Mouse (Mus musculus) forebrain, postnatal 0 days (tissue): ENCODE measurements around the gene Pnmal2. TPM values are rescaled to one million over a fixed set of nuclear protein-coding genes. Genes with fewer than 3 reads are reported as not detected.

Experiments used
- ATAC-seq: fragments of 200-750 bp; cut with Nextera tagmentation; 2 replicates; pipeline ENCODE4 v1.8.0; 2017; ENCODE audit warnings: mild to moderate bottlenecking, moderate library complexity
- DNase-seq: peaks from one replicate; pipeline ENCODE4 v3.0.0-alpha.2; 2015
- H3K27ac ChIP-seq: fragments of 300-500 bp; sonication (generic); 2 replicates; pipeline ENCODE4 v1.5.1; 2014; ENCODE audit warnings: low read depth, mild to moderate bottlenecking, antibody characterized with exemption, low read length, moderate library complexity, mixed read lengths
- H3K27me3 ChIP-seq: fragments of 300-500 bp; sonication (generic); 2 replicates; pipeline ENCODE4 v1.6.1; 2014; ENCODE audit warnings: mild to moderate bottlenecking, low read length, mixed read lengths; ENCODE audit not compliant: insufficient read depth
- H3K36me3 ChIP-seq: fragments of 300-500 bp; sonication (generic); 2 replicates; pipeline ENCODE4 v1.6.1; 2014; ENCODE audit warnings: mild to moderate bottlenecking, moderate library complexity; ENCODE audit not compliant: insufficient read depth
- H3K4me1 ChIP-seq: fragments of 300-500 bp; sonication (generic); 2 replicates; pipeline ENCODE4 v1.6.1; 2014; ENCODE audit warnings: antibody characterized with exemption; ENCODE audit not compliant: insufficient read depth
- H3K4me2 ChIP-seq: fragments of 300-500 bp; sonication (generic); 2 replicates; pipeline ENCODE4 v1.6.1; 2014; ENCODE audit warnings: low read depth, mild to moderate bottlenecking, moderate library complexity
- H3K4me3 ChIP-seq: fragments of 300-500 bp; sonication (generic); 2 replicates; pipeline ENCODE4 v1.5.1; 2014; ENCODE audit warnings: low read depth, low read length, mixed read lengths
- H3K9ac ChIP-seq: fragments of 300-500 bp; sonication (generic); 2 replicates; pipeline ENCODE4 v1.6.1; 2014; ENCODE audit warnings: mild to moderate bottlenecking
- H3K9me3 ChIP-seq: fragments of 300-500 bp; sonication (generic); 2 replicates; pipeline ENCODE4 v1.6.1; 2016; ENCODE audit warnings: low read length
- CTCF ChIP-seq: sonication (generic); IDR thresholded peaks from 2 replicates; pipeline ENCODE4 v1.5.1; 2016; ENCODE audit warnings: antibody characterized with exemption, control low read depth, low read depth
- WGBS: fragments of 180-500 bp; shearing (Covaris S2); extraction: QIAGEN DNeasy Blood & Tissue Kit; methylation state at CpG from one replicate; pipeline ENCODE4 v1.1.7; 2014; 5-methylcytosine and 5-hydroxymethylcytosine counted together
- polyA plus RNA-seq: library from polyadenylated mRNA; unstranded; fragments of >200 nt; fragmentation: Nextera tagmentation; extraction: Ambion mirVana; gene quantifications from 2 replicates; pipeline ENCODE4 v1.2.1, GENCODE M21; 2015
- total RNA-seq: library from RNA; depleted of rRNA; stranded (reverse); fragments of >200 nt; gene quantifications from 2 replicates; pipeline ENCODE4 v1.2.3, GENCODE M21; 2014

Gene Pnmal2
- total and polyA plus RNA-seq, 2 experiments from 2014 or later = 133 to 134 TPM

GRCm38 (mm10) chr7:16918670-16919069 lies 25.8 kb upstream of the Pnmal2 start:
- Histone ChIP-seq H3K27ac (no peak overlapping the region), H3K36me3 (peaks cover 62% of the 10 kb centered on the region), H3K9me3 (no peaks in the 10 kb centered on the region), H3K4me2 (no peak overlapping the region), H3K9ac (no peak overlapping the region), H3K4me3 (no peak overlapping the region), H3K4me1 (peaks cover 16% of the 10 kb centered on the region), H3K27me3 (no peaks in the 10 kb centered on the region)
- no peak for ATAC-seq
- WGBS = 83% methylated on average over 3 of the region's 3 CpGs
- TF ChIP-seq CTCF = no peak
- no peak for DNase-seq

GRCm38 (mm10) chr7:16919395-16920149 lies 24.9 kb upstream of the Pnmal2 start:
- WGBS = 76% methylated on average over 13 of the region's 13 CpGs
- ATAC-seq = no peak

DNA sequence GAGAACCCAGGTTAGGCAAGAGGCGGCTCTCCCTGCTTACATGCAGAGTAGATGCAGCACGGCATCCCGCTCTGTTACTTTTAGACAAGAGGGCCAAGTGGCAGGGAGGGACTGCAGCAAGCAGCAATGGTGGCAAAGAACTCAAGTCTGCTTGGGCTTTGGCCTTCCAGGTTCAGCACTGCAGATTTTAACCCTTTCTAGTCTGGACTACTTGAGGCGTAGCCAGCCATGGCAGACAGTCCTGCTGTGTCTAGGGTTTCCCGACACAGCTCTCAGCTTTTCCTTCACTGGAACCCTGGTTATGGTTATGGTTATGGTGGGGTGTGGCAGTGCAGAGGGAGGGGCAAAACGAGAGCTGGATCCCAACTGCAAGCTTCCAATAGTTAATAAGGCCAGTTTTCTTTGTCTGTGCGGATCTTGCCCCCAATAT lies 24.3 kb upstream of the Pnmal2 start:
- H3K9ac ChIP-seq = peak overlapping the region; percentile 19; the same call in 1 of the 2 replicates
- peaks cover 47% of the 10 kb centered on the region for H3K36me3 ChIP-seq
- no peaks in the 10 kb centered on the region for H3K27me3 ChIP-seq
- peak overlapping the region; percentile 92 for H3K4me2 ChIP-seq
- WGBS = 71% methylated on average over 7 of the region's 7 CpGs
- H3K27ac ChIP-seq = no peak overlapping the region
- DNase-seq = no peak
- peak overlapping the region; percentile 1; the same call in 1 of the 2 replicates for H3K4me3 ChIP-seq
- no peak for TF ChIP-seq CTCF
- H3K9me3 ChIP-seq = no peaks in the 10 kb centered on the region
- ATAC-seq = no peak
- peaks cover 16% of the 10 kb centered on the region for H3K4me1 ChIP-seq

More at GRCm38 (mm10) chr7:16919395-16920149, 24.9 kb upstream of the Pnmal2 start:
- H3K4me1 ChIP-seq = peaks cover 16% of the 10 kb centered on the region
- peak overlapping the region; percentile 1; the same call in 1 of the 2 replicates for H3K4me3 ChIP-seq
- H3K36me3 ChIP-seq = peaks cover 53% of the 10 kb centered on the region
- no peaks in the 10 kb centered on the region for H3K9me3 ChIP-seq
- H3K9ac ChIP-seq = peak overlapping the region; percentile 19
- H3K27me3 ChIP-seq = no peaks in the 10 kb centered on the region
- TF ChIP-seq CTCF = no peak
- H3K27ac ChIP-seq = no peak overlapping the region
- peak overlapping the region; percentile 92 for H3K4me2 ChIP-seq
- DNase-seq = no peak

DNA sequence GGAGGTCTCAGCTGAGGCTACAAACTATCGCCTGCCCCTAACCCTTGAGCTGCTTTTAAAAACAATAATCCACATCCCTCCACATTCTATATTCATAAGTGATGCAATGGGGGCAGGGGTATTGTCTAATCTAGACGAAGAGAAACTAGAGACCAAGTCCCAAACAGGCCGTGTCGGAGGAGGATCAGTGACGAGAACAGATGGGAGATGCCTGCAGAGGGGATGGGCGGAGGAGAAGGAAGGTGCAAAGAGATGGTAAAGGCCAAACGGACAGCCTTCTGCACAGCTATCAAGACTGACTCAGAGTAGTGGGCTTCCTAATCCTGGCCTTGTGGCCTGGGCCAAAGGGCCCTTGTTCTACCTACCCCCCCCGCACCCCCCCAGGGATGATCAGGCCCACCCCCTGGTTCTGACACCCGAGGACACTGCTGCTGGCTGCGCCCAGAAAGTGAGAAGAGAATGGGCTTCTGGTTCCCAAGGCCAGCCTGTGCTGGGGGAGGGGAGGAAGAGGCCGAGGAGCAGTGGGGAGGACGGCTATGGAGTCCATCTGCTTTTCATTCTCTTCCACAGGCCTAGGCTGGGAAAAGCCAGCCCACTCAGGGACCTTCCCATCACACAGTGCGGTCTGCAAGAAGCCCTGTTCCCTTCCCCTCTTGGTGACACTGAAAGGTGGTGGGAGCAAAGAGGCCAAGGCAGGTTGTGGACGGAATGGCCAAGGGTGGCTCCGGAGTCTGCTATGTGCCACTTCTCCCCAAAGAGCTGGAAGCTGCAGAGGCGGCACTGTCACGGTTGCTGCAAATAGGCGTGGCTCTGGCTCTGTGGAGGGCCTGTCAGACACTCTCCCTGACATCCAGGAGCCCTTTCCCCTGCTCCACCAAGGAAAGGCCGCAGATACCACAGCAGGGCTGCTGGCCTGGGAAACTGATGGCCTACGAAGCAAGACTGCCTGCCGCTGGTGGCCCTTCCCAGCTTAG lies 23.4 kb upstream of the Pnmal2 start:
- Histone ChIP-seq H3K4me3 (peak overlapping the region; percentile 84), H3K4me2 (peak overlapping the region; percentile 92), H3K27ac (peak overlapping the region; percentile 100), H3K36me3 (peaks cover 38% of the 10 kb centered on the region), H3K9me3 (no peaks in the 10 kb centered on the region), H3K4me1 (peaks cover 16% of the 10 kb centered on the region), H3K9ac (peak overlapping the region; percentile 67), H3K27me3 (no peaks in the 10 kb centered on the region)
- DNase-seq (peak; percentile 35), ATAC-seq (no peak)
- 33% methylated on average over 21 of the region's 21 CpGs for WGBS
- TF ChIP-seq CTCF = no peak

DNA sequence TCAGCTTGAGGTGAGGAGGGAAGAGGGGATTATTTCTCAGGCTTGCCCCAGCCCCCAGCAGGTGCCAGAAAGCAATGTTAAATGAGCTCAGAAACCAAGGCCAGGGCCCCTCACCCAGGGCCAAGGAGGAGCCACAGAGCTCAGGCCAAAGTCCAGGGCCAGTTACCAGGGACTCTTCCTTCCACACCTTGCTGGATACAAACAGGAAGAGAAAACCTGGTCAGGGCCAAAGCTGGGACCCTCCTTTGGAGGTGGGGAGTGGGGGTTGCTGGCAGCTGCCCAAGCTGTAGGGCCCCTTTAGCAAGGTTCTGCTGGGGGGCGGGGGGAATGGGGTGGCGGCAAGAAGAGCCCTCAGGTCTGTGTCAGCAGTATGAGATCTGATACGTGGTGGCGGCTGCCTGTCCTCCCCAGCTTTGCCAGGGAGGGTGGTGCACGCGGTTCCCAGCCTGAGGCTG lies 22.6 kb upstream of the Pnmal2 start:
- peak overlapping the region; percentile 92 for H3K4me2 ChIP-seq
- DNase-seq (no peak), ATAC-seq (no peak)
- H3K27ac ChIP-seq = peak overlapping the region; percentile 100
- TF ChIP-seq CTCF = no peak
- peak overlapping the region; percentile 84 for H3K4me3 ChIP-seq
- H3K9ac ChIP-seq = peak overlapping the region; percentile 67
- H3K36me3 ChIP-seq = peaks cover 30% of the 10 kb centered on the region
- H3K4me1 ChIP-seq = peaks cover 16% of the 10 kb centered on the region
- no peaks in the 10 kb centered on the region for H3K27me3 ChIP-seq
- no peaks in the 10 kb centered on the region for H3K9me3 ChIP-seq
- WGBS = 17% methylated on average over 6 of the region's 6 CpGs

- ATAC-seq (no peak), DNase-seq (peak; percentile 35)
- Histone ChIP-seq H3K4me3 (peak overlapping the region; percentile 84), H3K36me3 (peaks cover 24% of the 10 kb centered on the region), H3K27me3 (no peaks in the 10 kb centered on the region), H3K4me1 (peaks cover 16% of the 10 kb centered on the region), H3K9ac (peak overlapping the region; percentile 67), H3K9me3 (no peaks in the 10 kb centered on the region), H3K27ac (peak overlapping the region; percentile 100), H3K4me2 (peak overlapping the region; percentile 92)
- TF ChIP-seq CTCF = no peak
- WGBS = 25% methylated on average over 10 of the region's 10 CpGs
Observed at GRCm38 (mm10) chr7:16922360-16922973, 22.0 kb upstream of the Pnmal2 start.
